Mouse (Mus musculus) mouse trophoblast stem cell (cell line): ENCODE measurements around the gene Sar1b.
"Not testable (repeated sequence)": the region's sequence is repeated elsewhere in the genome, so short reads cannot be mapped to it uniquely, and the experiment has no call there.

Source experiments
- in situ Hi-C, 2 experiments: fragments of 300-500 bp; cut with MseI, MboI; formaldehyde crosslinking; loops; 2 replicates in 1 of 2; 3 replicates in 1 of 2; pipeline ENCODE4 v1.15.1; 2025

Gene Sar1b

GRCm38 (mm10) chr11:51763213-51763907 is at the start of gene Sar1b, which contains the start of gene Sec24a:
Gene Sar1b (plus strand): TSS chr11:51763687.
Gene Sec24a (minus strand): TSS chr11:51763634.
- in situ Hi-C loops: no loop called here

- in situ Hi-C loops: no loop called here
These were observed 42.4 kb upstream of the Sar1b start for GRCm38 (mm10) chr11:51721066-51721465.

GRCm38 (mm10) chr11:51732883-51733282 is 30.6 kb upstream of the Sar1b start:
- in situ Hi-C loops: no loop called here

GRCm38 (mm10) chr11:51734218-51734617 is 29.3 kb upstream of the Sar1b start:
- in situ Hi-C loops: not testable (repeated sequence)

GRCm38 (mm10) chr11:51738651-51739403 is 24.7 kb upstream of the Sar1b start:
- in situ Hi-C loops: no loop called here

- in situ Hi-C loops: no loop called here
These were observed 22.8 kb upstream of the Sar1b start for GRCm38 (mm10) chr11:51740701-51741100.

- in situ Hi-C loops: no loop called here
These were observed 17.4 kb upstream of the Sar1b start for GRCm38 (mm10) chr11:51746096-51746495.

GRCm38 (mm10) chr11:51751623-51752225 is 11.8 kb upstream of the Sar1b start:
- in situ Hi-C loops: not testable (repeated sequence)

GRCm38 (mm10) chr11:51755621-51756311 is 7.7 kb upstream of the Sar1b start:
- in situ Hi-C loops: no loop called here

- in situ Hi-C loops: no loop called here
These were observed 7.1 kb upstream of the Sar1b start for GRCm38 (mm10) chr11:51756352-51756771.

GRCm38 (mm10) chr11:51757023-51757422 is 6.5 kb upstream of the Sar1b start:
- in situ Hi-C loops: no loop called here

GRCm38 (mm10) chr11:51757625-51758024 is 5.9 kb upstream of the Sar1b start:
- in situ Hi-C loops: no loop called here

GRCm38 (mm10) chr11:51758207-51758606 is 5.3 kb upstream of the Sar1b start:
- in situ Hi-C loops: not testable (repeated sequence)

- in situ Hi-C loops: no loop called here
These were observed 4.2 kb upstream of the Sar1b start for GRCm38 (mm10) chr11:51759251-51759650.

- in situ Hi-C loops: no loop called here
These were observed 3.4 kb upstream of the Sar1b start for GRCm38 (mm10) chr11:51759941-51760657.

GRCm38 (mm10) chr11:51761241-51761640 is 2.2 kb upstream of the Sar1b start:
- in situ Hi-C loops: no loop called here

- in situ Hi-C loops: no loop called here
These were observed 468 bp downstream of the Sar1b start for GRCm38 (mm10) chr11:51763955-51764354.

GRCm38 (mm10) chr11:51764816-51765215 is 1.3 kb downstream of the Sar1b start:
- in situ Hi-C loops: no loop called here

GRCm38 (mm10) chr11:51767579-51768220 is 4.2 kb downstream of the Sar1b start:
- in situ Hi-C loops: no loop called here

GRCm38 (mm10) chr11:51768296-51768695 is 4.8 kb downstream of the Sar1b start:
- in situ Hi-C loops: no loop called here

GRCm38 (mm10) chr11:51775507-51775906 is 12.0 kb downstream of the Sar1b start:
- in situ Hi-C loops: no loop called here
